Mouse (Mus musculus): ENCODE results near the gene Zfp950. TPM values are rescaled to one million over a fixed set of nuclear protein-coding genes. Genes with fewer than 3 reads are reported as not detected.
A peak's percentile ranks its signal among the peaks of the same experiment; 100 is the strongest.

The Zfp950 gene
- polyA plus RNA-seq, 1 experiment = 29.8 TPM

DNA sequence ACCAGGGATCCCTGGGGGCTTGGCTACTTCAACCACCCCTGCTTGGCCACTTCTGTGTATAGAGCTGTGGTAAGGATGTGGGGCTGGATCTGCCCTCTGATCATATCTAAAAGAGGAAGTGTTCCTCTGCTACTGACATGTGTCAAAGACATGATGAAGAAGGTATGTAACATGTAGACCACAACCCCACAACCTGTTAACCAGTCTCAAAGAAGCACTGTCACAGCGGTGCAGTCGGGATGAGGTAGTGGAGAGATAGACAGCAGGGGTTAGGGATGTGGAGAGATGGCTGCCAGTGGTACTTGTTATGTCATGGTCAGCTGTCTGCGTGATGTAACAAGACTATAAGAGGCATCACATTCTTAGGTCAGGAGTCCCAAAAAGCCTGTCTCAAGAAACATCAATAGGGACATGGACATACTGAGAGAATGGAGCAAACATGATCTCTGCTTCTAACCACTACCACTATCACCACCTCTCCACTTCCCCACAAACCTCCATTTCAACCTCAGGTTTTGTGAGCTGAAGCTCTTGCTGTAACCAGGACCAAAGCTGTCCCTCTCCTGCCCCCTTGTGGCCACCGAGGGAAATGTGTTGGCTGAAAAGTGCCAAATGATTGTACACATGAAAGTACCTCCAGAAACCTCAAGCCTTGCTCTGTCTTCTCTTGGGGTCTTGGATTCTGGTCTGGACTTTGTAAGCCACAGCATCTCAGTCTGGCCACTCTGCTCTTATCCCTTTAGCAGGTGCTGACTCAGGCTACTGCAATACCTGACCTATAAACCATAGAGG is 56.3 kb downstream of the Zfp950 start:
- Histone ChIP-seq H3K27me3 (ENCODE audit: control insufficient read depth, insufficient read depth, low read length) (no peaks in the 10 kb centered on the region), H3K4me1 (ENCODE audit: control insufficient read depth, insufficient read depth, low read length) (peaks cover 3% of the 10 kb centered on the region; the same call in 1 of the 2 replicates), H3K27ac (ENCODE audit: insufficient read depth, low read length) (no peak overlapping the region), H3K4me3 (replicated peaks; ENCODE audit: insufficient read depth, low read depth, low read length) (no peak overlapping the region)
- peak; percentile 84 to 92 for DNase-seq
- TF ChIP-seq POLR2A (IDR thresholded peaks at IDR 0.05; ENCODE audit: borderline replicate concordance, insufficient read depth, low read length) (no peak), CTCF (IDR thresholded peaks at IDR 0.05; ENCODE audit: borderline replicate concordance, insufficient read depth, low read depth, low read length) (peak; percentile 99)
- WGBS = 39% methylated on average over 4 of the region's 4 CpGs

DNA sequence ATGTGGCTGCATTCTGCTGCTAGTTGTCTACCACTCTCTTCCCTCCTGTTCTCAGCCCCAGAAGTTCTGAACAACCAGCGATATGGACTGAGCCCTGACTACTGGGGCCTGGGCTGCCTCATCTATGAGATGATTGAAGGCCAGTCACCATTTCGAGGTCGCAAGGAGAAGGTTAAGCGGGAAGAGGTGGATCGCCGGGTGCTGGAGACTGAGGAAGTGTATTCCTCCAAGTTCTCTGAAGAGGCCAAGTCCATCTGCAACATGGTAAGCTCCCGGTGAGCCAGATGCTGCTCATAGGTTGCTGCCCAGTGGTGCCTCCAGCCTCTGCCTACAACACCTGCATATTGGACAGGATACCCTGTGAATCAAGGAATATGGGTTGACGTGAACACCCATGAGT is 57.6 kb downstream of the Zfp950 start:
- DNase-seq = no peak
- 93% methylated on average over 8 of the region's 8 CpGs for WGBS
- H3K27ac ChIP-seq (ENCODE audit: insufficient read depth, low read length) = no peak overlapping the region
- H3K27me3 ChIP-seq (ENCODE audit: control insufficient read depth, insufficient read depth, low read length) = no peaks in the 10 kb centered on the region
- TF ChIP-seq CTCF (IDR thresholded peaks at IDR 0.05; ENCODE audit: borderline replicate concordance, insufficient read depth, low read depth, low read length) (no peak), POLR2A (IDR thresholded peaks at IDR 0.05; ENCODE audit: borderline replicate concordance, insufficient read depth, low read length) (no peak)
- H3K4me3 ChIP-seq (replicated peaks; ENCODE audit: insufficient read depth, low read depth, low read length) = no peak overlapping the region
- H3K4me1 ChIP-seq (ENCODE audit: control insufficient read depth, insufficient read depth, low read length) = peaks cover 3% of the 10 kb centered on the region; the same call in 1 of the 2 replicates

DNA sequence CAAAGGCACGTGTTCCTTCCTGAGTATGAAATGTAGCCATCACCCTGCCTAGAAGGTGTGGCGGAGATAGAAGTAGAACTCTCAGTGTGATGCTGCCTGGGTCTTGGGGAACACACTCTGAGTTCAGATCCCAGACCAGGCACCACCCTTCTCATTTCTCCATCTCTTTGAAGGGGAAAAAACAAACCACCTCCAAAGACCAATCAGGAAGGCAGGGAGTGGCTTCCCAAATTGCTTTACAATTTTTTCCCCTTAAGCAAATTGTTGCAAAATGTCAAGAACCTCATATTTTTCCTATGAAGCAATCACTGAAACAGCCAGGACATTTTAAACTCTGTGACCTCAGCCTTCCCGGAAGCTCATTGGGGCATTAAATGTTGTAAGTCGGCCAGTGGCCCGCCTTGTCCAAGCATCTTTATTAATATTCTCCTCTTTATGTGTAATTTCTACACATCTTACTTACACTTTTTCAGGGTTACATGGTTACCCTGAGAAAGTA is 60.3 kb downstream of the Zfp950 start:
- 93% methylated on average over 5 of the region's 5 CpGs for WGBS
- no peak overlapping the region for H3K4me3 ChIP-seq (replicated peaks; ENCODE audit: insufficient read depth, low read depth, low read length)

GRCm38 (mm10) chr19:61078622-61079021 is 62.0 kb downstream of the Zfp950 start:
- 93% methylated on average over 3 of the region's 3 CpGs for WGBS
- Histone ChIP-seq H3K27me3 (ENCODE audit: control insufficient read depth, insufficient read depth, low read length) (no peaks in the 10 kb centered on the region), H3K4me3 (replicated peaks; ENCODE audit: insufficient read depth, low read depth, low read length) (no peak overlapping the region), H3K4me1 (ENCODE audit: control insufficient read depth, insufficient read depth, low read length) (no peaks in the 10 kb centered on the region), H3K27ac (ENCODE audit: insufficient read depth, low read length) (no peak overlapping the region)
- TF ChIP-seq CTCF (IDR thresholded peaks at IDR 0.05; ENCODE audit: borderline replicate concordance, insufficient read depth, low read depth, low read length) (no peak), POLR2A (IDR thresholded peaks at IDR 0.05; ENCODE audit: borderline replicate concordance, insufficient read depth, low read length) (no peak)
- no peak for DNase-seq

More for the DNA sequence above, 60.3 kb downstream of the Zfp950 start:
- H3K4me1 ChIP-seq (ENCODE audit: control insufficient read depth, insufficient read depth, low read length) = peaks cover 3% of the 10 kb centered on the region; the same call in 1 of the 2 replicates
- TF ChIP-seq POLR2A (IDR thresholded peaks at IDR 0.05; ENCODE audit: borderline replicate concordance, insufficient read depth, low read length) (no peak), CTCF (IDR thresholded peaks at IDR 0.05; ENCODE audit: borderline replicate concordance, insufficient read depth, low read depth, low read length) (no peak)
- H3K27ac ChIP-seq (ENCODE audit: insufficient read depth, low read length) = no peak overlapping the region
- DNase-seq = no peak
- no peaks in the 10 kb centered on the region for H3K27me3 ChIP-seq (ENCODE audit: control insufficient read depth, insufficient read depth, low read length)

DNA sequence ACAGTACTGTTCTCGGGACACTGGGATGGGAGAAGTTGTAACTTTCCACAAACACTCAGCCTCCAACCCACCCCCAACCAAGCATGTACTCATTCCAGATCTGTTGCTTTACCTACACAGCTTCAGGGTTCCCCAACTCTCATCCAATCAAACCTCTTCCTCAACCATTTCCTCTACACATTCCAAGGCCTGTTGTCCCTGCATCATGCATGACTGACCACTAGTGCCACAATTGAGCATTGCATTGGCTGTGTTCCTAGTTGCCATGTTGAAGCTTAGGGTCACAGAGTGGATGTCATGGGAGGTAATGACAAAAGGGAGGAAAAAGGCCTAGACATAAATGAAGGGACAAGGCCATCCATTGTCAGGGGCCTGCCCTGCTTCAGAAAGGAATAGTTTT is 75.6 kb downstream of the Zfp950 start:
- DNase-seq = no peak
- no peak for TF ChIP-seq POLR2A (IDR thresholded peaks at IDR 0.05; ENCODE audit: borderline replicate concordance, insufficient read depth, low read length)
- no peak for TF ChIP-seq CTCF (IDR thresholded peaks at IDR 0.05; ENCODE audit: borderline replicate concordance, insufficient read depth, low read depth, low read length)
- Histone ChIP-seq H3K27ac (ENCODE audit: insufficient read depth, low read length) (no peak overlapping the region), H3K4me3 (replicated peaks; ENCODE audit: insufficient read depth, low read depth, low read length) (no peak overlapping the region), H3K27me3 (ENCODE audit: control insufficient read depth, insufficient read depth, low read length) (no peaks in the 10 kb centered on the region), H3K4me1 (ENCODE audit: control insufficient read depth, insufficient read depth, low read length) (no peaks in the 10 kb centered on the region)
- WGBS = 96% methylated on average over 1 of the region's 1 CpGs

DNA sequence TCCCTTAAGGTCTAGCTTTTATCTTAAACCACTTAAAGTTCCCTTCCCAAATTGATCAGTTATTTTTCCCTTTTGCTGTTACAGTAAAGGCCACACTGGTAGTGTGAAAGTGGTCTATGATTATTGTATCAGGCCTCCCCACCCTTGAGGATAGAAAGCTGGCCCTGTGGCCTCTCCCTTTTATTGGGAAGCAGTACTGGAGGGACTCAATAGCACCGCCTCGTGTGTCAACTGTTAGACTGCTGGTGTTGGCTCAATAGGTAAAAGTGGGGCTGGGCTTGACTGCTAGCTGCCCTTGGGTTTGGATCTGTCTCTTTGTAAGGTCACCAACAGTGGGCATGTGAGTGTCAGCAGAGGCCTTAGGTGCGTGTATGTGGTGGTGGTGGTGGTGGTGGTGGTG is 76.3 kb downstream of the Zfp950 start:
- 92% methylated on average over 3 of the region's 3 CpGs for WGBS
- Histone ChIP-seq H3K27ac (ENCODE audit: insufficient read depth, low read length) (no peak overlapping the region), H3K4me3 (replicated peaks; ENCODE audit: insufficient read depth, low read depth, low read length) (no peak overlapping the region), H3K27me3 (ENCODE audit: control insufficient read depth, insufficient read depth, low read length) (no peaks in the 10 kb centered on the region), H3K4me1 (ENCODE audit: control insufficient read depth, insufficient read depth, low read length) (no peaks in the 10 kb centered on the region)
- TF ChIP-seq POLR2A (IDR thresholded peaks at IDR 0.05; ENCODE audit: borderline replicate concordance, insufficient read depth, low read length) (no peak), CTCF (IDR thresholded peaks at IDR 0.05; ENCODE audit: borderline replicate concordance, insufficient read depth, low read depth, low read length) (no peak)
- DNase-seq = no peak

GRCm38 (mm10) chr19:61057581-61057980 is 83.1 kb downstream of the Zfp950 start:
- TF ChIP-seq CTCF (IDR thresholded peaks at IDR 0.05; ENCODE audit: borderline replicate concordance, insufficient read depth, low read depth, low read length) (no peak), POLR2A (IDR thresholded peaks at IDR 0.05; ENCODE audit: borderline replicate concordance, insufficient read depth, low read length) (no peak)
- Histone ChIP-seq H3K27ac (ENCODE audit: insufficient read depth, low read length) (no peak overlapping the region), H3K4me1 (ENCODE audit: control insufficient read depth, insufficient read depth, low read length) (no peaks in the 10 kb centered on the region), H3K4me3 (replicated peaks; ENCODE audit: insufficient read depth, low read depth, low read length) (no peak overlapping the region), H3K27me3 (ENCODE audit: control insufficient read depth, insufficient read depth, low read length) (no peaks in the 10 kb centered on the region)
- DNase-seq = no peak
- 60% methylated on average over 3 of the region's 3 CpGs for WGBS
